Mouse (Mus musculus): Measurements from ENCODE around the gene Habp2. TPM values are rescaled to one million over a fixed set of nuclear protein-coding genes. Genes with fewer than 3 reads are reported as not detected.

Gene Habp2
- polyA plus RNA-seq, 1 experiment: not detected

GRCm38 (mm10) chr19:56265149-56265548 lies 21.8 kb upstream of the Habp2 start:
- no peak overlapping the region for H3K27ac ChIP-seq (ENCODE audit: insufficient read depth, low read depth, low read length)
- H3K4me3 ChIP-seq (ENCODE audit: insufficient read depth, low read length): no peak overlapping the region
- H3K4me1 ChIP-seq (ENCODE audit: control insufficient read depth, insufficient read depth, low read length): no peaks in the 10 kb centered on the region
- no peak for TF ChIP-seq CTCF (IDR thresholded peaks at IDR 0.05; ENCODE audit: low read depth, low read length)
- TF ChIP-seq POLR2A (IDR thresholded peaks at IDR 0.05; ENCODE audit: borderline replicate concordance, low read depth, low read length): no peak

- Histone ChIP-seq H3K4me1 (ENCODE audit: control insufficient read depth, insufficient read depth, low read length) (no peaks in the 10 kb centered on the region), H3K4me3 (ENCODE audit: insufficient read depth, low read length) (no peak overlapping the region), H3K27ac (ENCODE audit: insufficient read depth, low read depth, low read length) (no peak overlapping the region)
- no peak for TF ChIP-seq CTCF (IDR thresholded peaks at IDR 0.05; ENCODE audit: low read depth, low read length)
- no peak for TF ChIP-seq POLR2A (IDR thresholded peaks at IDR 0.05; ENCODE audit: borderline replicate concordance, low read depth, low read length)
Observed at GRCm38 (mm10) chr19:56272081-56272480, 14.9 kb upstream of the Habp2 start.

DNA sequence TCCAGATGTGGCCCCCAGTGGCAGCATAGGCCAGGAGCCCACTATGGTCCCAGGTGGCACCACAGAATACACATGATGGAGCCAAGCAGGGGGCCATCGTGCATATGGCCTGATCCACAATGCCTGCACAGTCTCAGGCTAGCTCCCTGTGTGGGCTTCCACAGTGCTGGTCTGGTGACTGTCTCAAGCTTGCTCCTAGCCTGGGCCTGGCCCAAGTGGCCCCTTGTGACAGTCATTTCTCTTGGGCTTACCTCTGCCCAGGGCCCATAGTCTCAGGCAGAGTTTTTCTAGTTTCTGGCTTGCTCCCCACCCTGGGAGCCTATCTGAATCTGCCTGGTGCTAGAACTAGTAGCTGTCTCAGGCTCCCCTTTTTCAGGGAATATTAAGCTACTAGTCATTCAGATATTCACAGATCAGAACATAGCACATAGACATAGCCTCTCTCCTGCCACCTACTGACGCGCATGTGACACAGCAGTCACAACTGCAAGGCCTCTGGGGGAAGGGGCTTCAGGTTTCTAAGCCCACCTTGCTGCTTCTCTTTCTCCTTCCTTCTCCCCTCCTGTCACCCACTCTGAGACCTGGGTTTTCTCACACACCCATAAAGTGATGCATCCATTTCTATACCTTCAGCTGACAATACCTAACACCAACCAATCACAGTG lies 9.7 kb upstream of the Habp2 start:
- H3K4me3 ChIP-seq (ENCODE audit: insufficient read depth, low read length): no peak overlapping the region
- H3K27ac ChIP-seq (ENCODE audit: insufficient read depth, low read depth, low read length): no peak overlapping the region
- TF ChIP-seq POLR2A (IDR thresholded peaks at IDR 0.05; ENCODE audit: borderline replicate concordance, low read depth, low read length) (no peak), CTCF (IDR thresholded peaks at IDR 0.05; ENCODE audit: low read depth, low read length) (no peak)
- H3K4me1 ChIP-seq (ENCODE audit: control insufficient read depth, insufficient read depth, low read length): no peaks in the 10 kb centered on the region

DNA sequence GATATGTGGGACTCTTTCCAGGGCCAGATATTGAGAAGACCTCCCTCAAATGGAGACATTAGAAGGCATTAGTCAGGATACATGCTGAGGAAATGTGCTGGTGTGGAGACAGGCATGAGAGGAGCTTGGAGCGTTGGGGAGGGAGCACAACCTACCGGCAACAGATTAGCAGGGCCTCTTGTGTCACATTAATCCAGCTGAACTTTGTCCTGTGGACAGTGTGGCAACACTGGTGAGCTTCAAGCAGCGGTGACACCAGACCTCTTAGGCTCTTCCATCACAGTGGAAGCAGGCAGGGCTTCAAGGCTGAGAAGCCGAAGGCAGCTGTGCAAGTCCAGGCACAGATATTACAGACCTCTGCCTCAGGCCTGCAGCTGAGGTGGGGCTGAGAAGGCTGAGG lies 9.0 kb upstream of the Habp2 start:
- Histone ChIP-seq H3K4me3 (ENCODE audit: insufficient read depth, low read length) (no peak overlapping the region), H3K4me1 (ENCODE audit: control insufficient read depth, insufficient read depth, low read length) (no peaks in the 10 kb centered on the region), H3K27ac (ENCODE audit: insufficient read depth, low read depth, low read length) (no peak overlapping the region)
- TF ChIP-seq CTCF (IDR thresholded peaks at IDR 0.05; ENCODE audit: low read depth, low read length): no peak
- TF ChIP-seq POLR2A (IDR thresholded peaks at IDR 0.05; ENCODE audit: borderline replicate concordance, low read depth, low read length): no peak

- H3K27ac ChIP-seq (ENCODE audit: insufficient read depth, low read depth, low read length): no peak overlapping the region
- TF ChIP-seq CTCF (IDR thresholded peaks at IDR 0.05; ENCODE audit: low read depth, low read length) (no peak), POLR2A (IDR thresholded peaks at IDR 0.05; ENCODE audit: borderline replicate concordance, low read depth, low read length) (no peak)
Observed at GRCm38 (mm10) chr19:56278366-56278765, 8.6 kb upstream of the Habp2 start.

DNA sequence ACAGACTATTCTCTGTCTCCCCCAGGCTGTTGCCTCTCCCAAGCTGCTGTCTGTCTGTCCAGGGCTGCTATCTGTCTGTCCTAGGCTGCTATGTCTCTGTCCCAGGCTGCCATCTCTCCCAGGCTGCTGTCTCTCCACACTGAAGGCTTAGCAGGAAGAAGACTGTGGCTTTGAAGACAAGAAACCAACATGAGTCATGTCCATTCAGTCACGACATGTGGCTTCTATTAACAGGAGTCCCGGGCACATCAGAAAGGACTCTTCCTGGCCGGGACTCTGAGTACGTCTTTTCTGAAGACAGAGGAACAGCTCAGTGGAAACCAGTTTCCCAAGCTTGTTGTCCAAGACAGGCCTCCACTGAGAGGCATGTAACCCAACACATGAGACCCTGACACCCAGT lies 1.7 kb upstream of the Habp2 start:
- Histone ChIP-seq H3K27ac (ENCODE audit: insufficient read depth, low read depth, low read length) (no peak overlapping the region), H3K4me1 (ENCODE audit: control insufficient read depth, insufficient read depth, low read length) (no peaks in the 10 kb centered on the region), H3K4me3 (ENCODE audit: insufficient read depth, low read length) (no peak overlapping the region)
- TF ChIP-seq POLR2A (IDR thresholded peaks at IDR 0.05; ENCODE audit: borderline replicate concordance, low read depth, low read length) (no peak), CTCF (IDR thresholded peaks at IDR 0.05; ENCODE audit: low read depth, low read length) (no peak)

More at GRCm38 (mm10) chr19:56278366-56278765, 8.6 kb upstream of the Habp2 start:
- Histone ChIP-seq H3K4me1 (ENCODE audit: control insufficient read depth, insufficient read depth, low read length) (no peaks in the 10 kb centered on the region), H3K4me3 (ENCODE audit: insufficient read depth, low read length) (no peak overlapping the region)

- no peak for TF ChIP-seq POLR2A (IDR thresholded peaks at IDR 0.05; ENCODE audit: borderline replicate concordance, low read depth, low read length)
- TF ChIP-seq CTCF (IDR thresholded peaks at IDR 0.05; ENCODE audit: low read depth, low read length): no peak
- no peak overlapping the region for H3K4me3 ChIP-seq (ENCODE audit: insufficient read depth, low read length)
- H3K4me1 ChIP-seq (ENCODE audit: control insufficient read depth, insufficient read depth, low read length): no peaks in the 10 kb centered on the region
- H3K27ac ChIP-seq (ENCODE audit: insufficient read depth, low read depth, low read length): no peak overlapping the region
Observed at GRCm38 (mm10) chr19:56287580-56288367, 837 bp downstream of the Habp2 start.

DNA sequence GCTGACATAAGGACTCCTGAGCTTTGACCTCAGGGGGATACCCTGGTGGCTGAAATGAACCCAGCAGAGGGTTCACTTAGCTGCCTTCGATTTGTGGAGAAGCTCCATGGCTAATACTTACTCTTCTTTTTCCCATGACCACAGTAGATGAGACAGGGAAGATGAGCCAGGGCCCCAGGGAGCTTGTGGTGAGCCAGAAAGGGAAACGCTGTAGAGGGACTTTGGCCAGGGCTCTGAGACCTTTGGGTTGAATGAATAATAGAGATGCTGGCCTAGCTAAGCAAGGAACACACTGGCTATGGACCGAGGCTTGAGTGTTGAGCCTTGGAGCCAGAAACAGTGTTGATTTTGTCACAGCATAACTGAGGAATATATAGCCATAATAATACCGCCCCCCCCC lies 1.5 kb downstream of the Habp2 start:
- TF ChIP-seq POLR2A (IDR thresholded peaks at IDR 0.05; ENCODE audit: borderline replicate concordance, low read depth, low read length) (no peak), CTCF (IDR thresholded peaks at IDR 0.05; ENCODE audit: low read depth, low read length) (no peak)
- H3K27ac ChIP-seq (ENCODE audit: insufficient read depth, low read depth, low read length): no peak overlapping the region
- H3K4me1 ChIP-seq (ENCODE audit: control insufficient read depth, insufficient read depth, low read length): no peaks in the 10 kb centered on the region
- H3K4me3 ChIP-seq (ENCODE audit: insufficient read depth, low read length): no peak overlapping the region

- TF ChIP-seq CTCF (IDR thresholded peaks at IDR 0.05; ENCODE audit: low read depth, low read length) (no peak), POLR2A (IDR thresholded peaks at IDR 0.05; ENCODE audit: borderline replicate concordance, low read depth, low read length) (no peak)
- Histone ChIP-seq H3K4me3 (ENCODE audit: insufficient read depth, low read length) (no peak overlapping the region), H3K27ac (ENCODE audit: insufficient read depth, low read depth, low read length) (no peak overlapping the region), H3K4me1 (ENCODE audit: control insufficient read depth, insufficient read depth, low read length) (no peaks in the 10 kb centered on the region)
Observed at GRCm38 (mm10) chr19:56289642-56290041, 2.7 kb downstream of the Habp2 start.

GRCm38 (mm10) chr19:56291898-56292297 lies 5.0 kb downstream of the Habp2 start:
- TF ChIP-seq CTCF (IDR thresholded peaks at IDR 0.05; ENCODE audit: low read depth, low read length) (no peak), POLR2A (IDR thresholded peaks at IDR 0.05; ENCODE audit: borderline replicate concordance, low read depth, low read length) (no peak)
- Histone ChIP-seq H3K4me3 (ENCODE audit: insufficient read depth, low read length) (no peak overlapping the region), H3K27ac (ENCODE audit: insufficient read depth, low read depth, low read length) (no peak overlapping the region), H3K4me1 (ENCODE audit: control insufficient read depth, insufficient read depth, low read length) (no peaks in the 10 kb centered on the region)

Measured in bone marrow macrophage, adult 2 months (primary cell).